Mouse (Mus musculus): ENCODE data around the gene 2310002L09Rik.
"Not testable (repeated sequence)": the region's sequence is repeated elsewhere in the genome, so short reads cannot be mapped to it uniquely, and the experiment has no call there.

The 2310002L09Rik gene

GRCm38 (mm10) chr4:73950375-73950896 lies at the start of gene 2310002L09Rik:
2310002L09Rik (minus strand) TSS chr4:73950846.
- no peak for DNase-seq (ENCODE audit: low spot score)

- no peak for DNase-seq (ENCODE audit: low spot score)
These were observed 29.8 kb upstream of the 2310002L09Rik start for GRCm38 (mm10) chr4:73980454-73980853.

DNA sequence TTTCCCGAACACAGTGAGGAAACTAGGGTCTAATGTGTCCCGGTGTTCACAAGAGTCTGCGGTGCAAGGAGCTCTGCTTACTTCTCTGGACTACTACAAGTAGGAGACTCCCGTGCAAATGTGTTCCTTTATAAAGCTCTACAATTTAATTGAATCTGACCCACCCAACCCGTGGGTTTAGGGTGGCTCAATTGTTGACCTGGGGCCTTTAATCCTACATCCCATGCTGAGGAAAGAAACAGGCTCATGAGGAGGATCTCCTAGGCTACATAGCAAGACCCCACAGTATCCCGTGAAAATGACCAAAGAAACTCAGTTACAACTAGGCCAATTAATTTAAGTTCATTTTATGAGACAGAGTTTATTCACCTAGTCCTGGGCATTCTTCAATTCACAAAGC lies 30.0 kb downstream of the 2310002L09Rik start, which contains the start of gene Gm11756:
TSS of gene Gm11756 (minus strand) at position 101 of the 400 bp plus-strand sequence.
- not testable (repeated sequence) for DNase-seq (ENCODE audit: low spot score)

GRCm38 (mm10) chr4:73905853-73906252 lies 44.8 kb downstream of the 2310002L09Rik start, which contains the start of gene Gm13871:
Gm13871 (minus strand) TSS chr4:73905953.
- not testable (repeated sequence) for DNase-seq (ENCODE audit: low spot score)

DNA sequence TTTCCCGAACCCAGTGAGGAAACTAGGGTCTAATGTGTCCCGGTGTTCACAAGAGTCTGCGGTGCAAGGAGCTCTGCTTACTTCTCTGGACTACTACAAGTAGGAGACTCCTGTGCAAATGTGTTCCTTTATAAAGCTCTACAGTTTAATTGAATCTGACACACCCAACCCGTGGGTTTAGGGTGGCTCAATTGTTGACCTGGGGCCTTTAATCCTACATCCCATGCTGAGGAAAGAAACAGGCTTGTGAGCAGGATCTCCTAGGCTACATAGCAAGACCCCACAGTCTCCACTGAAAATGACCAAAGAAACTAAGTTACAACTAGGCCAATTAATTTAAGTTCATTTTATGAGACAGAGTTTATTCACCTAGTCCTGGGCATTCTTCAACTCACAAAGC lies 59.6 kb downstream of the 2310002L09Rik start, which contains the start of gene Gm11757:
TSS of gene Gm11757 (minus strand) at position 101 of the 400 bp plus-strand sequence.
- DNase-seq (ENCODE audit: low spot score) = not testable (repeated sequence)
